Mouse (Mus musculus): ENCODE results near the gene Rmnd5b. TPM values are rescaled to one million over a fixed set of nuclear protein-coding genes. Genes with fewer than 3 reads are reported as not detected.
"Not testable (repeated sequence)": the region's sequence is repeated elsewhere in the genome, so short reads cannot be mapped to it uniquely, and the experiment has no call there.

Rmnd5b gene
- total RNA-seq (2015; ENCODE audit: low replicate concordance) (17.3 and 18.6 TPM in 2 replicates), total RNA-seq (2017; ENCODE audit: low replicate concordance) (3.6 and 3.9 TPM in 2 replicates)

DNA sequence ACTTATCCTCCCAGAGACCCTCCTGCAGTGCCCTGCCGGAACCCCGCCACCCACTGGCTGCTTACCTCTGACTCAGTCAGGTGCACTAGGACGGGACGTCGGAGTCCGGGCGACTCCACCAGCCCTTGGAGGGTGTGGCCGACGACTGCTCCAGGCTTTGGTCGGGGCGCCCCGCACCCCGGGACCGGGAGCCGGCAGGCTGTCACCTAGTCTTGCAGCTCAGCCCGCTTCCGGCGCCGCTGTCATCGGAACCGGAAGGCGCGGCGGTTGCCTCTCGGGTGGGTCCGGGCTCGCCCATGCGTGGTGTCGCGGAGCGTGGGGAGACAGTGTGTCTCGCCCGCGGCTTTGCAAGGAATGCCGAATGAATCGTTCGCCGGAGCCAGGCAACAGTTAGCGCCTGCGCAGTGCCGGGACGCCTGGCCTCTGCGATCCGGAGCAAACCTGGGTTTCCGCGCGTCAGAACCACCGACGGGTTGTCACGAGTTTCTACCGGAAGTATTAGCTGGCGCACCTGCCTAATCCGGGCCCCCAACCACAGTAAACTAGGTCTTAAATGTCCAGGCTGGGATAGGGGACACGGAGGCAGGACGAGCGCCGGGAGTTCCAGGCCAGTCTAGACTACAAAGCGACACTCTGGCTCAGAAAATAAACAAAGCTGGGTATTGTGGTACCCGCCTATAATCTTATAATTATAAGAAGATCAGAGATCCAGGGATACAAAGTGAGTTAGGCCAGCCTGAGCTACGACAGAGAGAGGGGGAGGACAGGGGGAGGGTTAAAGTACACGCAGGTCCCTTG is at the start of gene Rmnd5b:
TSS of gene Rmnd5b (minus strand) at position 372 of the 798 bp plus-strand sequence.
- peak; percentile 80 for ATAC-seq (replicated peaks; ENCODE audit: low FRiP score, poor library complexity, severe bottlenecking)

DNA sequence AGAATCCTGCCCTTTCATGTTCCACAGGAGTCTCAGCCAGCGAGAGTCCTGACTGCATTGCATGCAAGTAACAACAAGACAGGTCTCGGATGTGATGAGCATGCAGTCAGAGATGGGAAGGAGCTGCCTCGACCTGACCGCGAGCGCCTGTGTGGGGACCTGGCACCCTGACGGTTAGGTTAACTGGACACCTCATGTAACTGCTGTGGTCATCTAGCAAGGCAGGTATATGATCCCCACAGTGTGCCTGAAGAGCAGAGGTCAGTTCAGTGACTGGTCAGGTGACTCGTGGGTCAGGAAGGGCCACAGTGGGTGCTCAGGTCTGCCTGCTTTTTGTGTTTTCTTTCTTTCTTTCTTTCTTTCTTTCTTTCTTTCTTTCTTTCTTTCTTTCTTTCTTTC is 46.3 kb upstream of the Rmnd5b start:
- ATAC-seq (replicated peaks; ENCODE audit: low FRiP score, poor library complexity, severe bottlenecking), result 0 out of 2 replicates have a peak, but pooled peaks have one; percentile 23

DNA sequence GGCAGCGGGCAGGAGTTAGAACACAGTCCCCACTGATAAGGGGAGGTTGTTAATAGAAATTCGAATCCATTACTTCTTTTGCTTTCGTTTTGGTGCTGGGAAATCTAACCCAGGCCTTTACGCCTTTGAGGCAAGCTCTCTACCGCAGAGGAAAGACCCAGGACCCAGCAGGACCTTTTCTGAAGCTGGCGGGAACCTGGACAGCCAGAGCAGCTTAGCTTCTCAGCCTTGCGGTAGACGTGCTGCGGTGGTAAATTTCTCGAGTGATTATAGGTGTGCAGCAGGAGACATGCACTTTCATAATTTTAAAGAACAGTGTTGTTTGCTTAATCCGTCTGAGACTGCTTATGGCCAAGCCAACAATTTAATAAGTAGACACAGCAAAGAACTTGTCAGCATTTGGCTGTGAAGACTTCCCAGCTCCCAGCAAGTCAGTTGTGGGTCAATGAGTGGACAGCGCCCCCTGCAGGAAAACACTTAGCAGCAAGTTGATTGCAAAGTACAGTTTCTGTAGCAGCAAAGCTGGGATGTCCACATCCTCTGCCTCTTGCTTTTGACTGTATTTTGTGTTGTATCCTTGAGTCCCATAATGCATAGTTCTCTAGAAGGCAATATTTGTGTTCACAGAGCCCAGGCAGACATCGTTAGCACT is 45.8 kb upstream of the Rmnd5b start:
- peak; percentile 91 for ATAC-seq (replicated peaks; ENCODE audit: low FRiP score, poor library complexity, severe bottlenecking)

DNA sequence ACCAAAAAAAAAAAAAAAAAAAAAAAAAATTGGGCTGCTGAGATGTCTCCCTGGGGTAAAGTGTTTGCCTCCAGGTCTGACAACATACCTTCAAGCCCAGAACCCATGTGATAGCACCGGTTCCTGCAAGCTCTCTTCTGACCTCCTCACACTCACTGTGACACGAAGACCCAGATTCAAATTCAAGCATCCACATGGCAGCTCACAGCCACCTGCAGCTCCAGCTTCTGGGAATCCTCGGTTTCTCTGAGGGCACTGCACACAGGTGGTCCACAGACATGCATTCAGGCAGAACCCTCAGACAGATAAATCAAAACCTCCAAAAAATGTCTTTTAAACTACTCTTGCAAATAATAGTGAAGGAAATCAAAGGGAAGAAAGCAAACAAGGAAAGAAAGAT is 43.8 kb upstream of the Rmnd5b start:
- ATAC-seq (replicated peaks; ENCODE audit: low FRiP score, poor library complexity, severe bottlenecking), result no peak

DNA sequence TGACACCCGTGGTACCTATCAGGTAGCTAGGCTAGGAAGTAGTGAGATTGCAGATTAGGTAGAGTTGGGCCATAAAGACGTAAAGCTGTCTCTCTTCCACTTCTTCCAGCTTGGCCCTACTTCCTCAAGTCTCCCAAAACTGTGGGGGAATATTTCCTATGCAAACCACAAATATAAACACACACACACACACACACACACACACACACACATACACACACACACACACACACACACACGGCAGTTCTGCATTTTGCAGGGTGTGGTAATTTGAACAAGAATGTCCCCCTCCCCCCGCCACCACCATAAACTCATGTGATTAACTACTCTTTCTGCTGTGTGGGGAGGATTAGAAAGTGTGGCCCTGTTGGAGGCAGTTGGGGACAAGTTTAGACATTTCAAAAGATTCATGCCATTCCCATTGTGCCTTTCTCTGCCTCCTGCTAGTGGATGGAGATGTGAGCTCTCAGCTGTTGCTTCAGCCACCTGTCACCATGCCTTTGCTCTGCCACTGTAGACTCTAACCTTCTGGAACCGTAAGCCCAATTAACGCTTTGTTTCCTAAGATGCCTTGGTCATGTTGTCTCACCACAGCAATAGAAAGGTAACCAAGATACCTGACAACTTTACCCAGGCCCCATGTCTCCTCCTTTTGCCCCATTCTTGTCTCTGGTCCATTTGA is 42.2 kb upstream of the Rmnd5b start:
- ATAC-seq (replicated peaks; ENCODE audit: low FRiP score, poor library complexity, severe bottlenecking), result no peak

DNA sequence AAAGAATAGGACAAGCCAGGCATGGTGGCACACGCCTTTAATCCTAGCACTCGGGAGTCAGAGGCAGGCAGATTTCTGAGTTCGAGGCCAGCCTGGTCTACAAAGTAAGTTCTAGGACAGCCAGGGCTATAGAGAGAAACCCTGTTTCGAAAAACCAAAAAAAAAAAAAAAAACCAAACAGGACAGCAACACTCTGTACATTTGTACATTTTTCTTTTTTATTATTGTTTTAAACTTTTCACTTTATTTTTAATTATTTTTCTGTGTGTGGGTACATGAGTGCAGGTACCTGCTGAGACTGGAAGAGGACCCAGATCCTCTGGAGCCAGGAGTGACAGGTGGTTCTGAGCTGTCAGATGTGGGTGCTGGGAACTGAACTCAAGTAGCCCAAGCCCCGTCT is 39.7 kb upstream of the Rmnd5b start:
- ATAC-seq (replicated peaks; ENCODE audit: low FRiP score, poor library complexity, severe bottlenecking), result no peak

DNA sequence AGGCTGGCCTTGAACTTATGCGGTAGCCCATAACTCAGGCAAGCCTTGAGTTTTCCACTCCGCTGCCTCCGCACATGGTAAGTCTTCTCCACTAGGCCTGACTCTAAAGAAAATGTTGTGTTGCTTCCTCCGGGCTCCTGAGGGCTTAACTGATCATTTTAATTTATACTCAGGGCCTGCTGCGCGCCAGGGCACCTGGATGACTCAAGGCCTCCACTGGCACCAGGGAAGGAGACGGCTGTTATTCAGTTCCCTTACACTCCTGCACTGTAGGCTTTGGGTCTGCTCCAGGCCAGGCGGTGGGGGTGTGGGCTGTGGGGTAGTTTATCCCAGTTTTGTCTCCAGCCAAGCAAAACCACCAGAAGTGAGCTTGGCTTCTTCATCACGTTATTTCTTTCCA is 37.6 kb upstream of the Rmnd5b start:
- ATAC-seq (replicated peaks; ENCODE audit: low FRiP score, poor library complexity, severe bottlenecking), result no peak

DNA sequence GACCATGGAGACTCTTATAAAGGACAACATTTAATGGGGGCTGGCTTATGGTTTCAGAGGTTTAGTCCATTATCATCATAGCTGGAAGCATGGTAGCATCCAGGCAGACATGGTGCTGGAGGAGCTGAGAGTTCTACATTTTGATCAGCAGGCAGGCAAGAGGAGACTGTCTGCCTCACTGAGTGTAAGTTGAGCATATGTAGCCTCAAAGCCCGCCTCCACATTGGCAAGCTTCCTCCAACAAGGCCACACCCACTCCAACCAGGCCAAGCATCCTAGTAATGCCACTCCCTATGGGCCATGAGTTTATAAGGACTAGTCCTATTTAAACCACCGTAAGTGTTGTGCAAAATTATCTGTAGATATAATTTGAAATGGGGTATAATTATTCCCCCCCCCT is 35.7 kb upstream of the Rmnd5b start:
- ATAC-seq (replicated peaks; ENCODE audit: low FRiP score, poor library complexity, severe bottlenecking), result no peak; the same call in 1 of the 2 replicates

DNA sequence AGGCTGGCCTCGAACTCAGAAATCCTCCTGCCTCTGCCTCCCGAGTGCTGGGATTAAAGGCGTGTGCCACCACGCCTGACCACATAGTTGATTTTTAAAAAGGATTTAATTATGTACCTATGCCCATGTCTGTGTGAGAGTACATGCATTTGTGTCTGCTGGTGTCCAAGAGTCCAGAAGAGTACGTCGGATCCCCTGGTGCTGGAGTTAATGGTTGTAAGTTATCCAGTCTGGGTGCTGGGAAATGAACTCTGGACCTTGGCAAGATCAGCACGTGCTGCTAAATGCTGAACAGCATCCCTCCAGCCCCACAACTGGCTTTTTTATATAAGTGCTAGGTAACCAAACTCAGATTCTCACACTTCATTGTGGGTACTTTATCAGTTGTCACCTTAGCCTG is 35.1 kb upstream of the Rmnd5b start:
- ATAC-seq (replicated peaks; ENCODE audit: low FRiP score, poor library complexity, severe bottlenecking), result no peak

DNA sequence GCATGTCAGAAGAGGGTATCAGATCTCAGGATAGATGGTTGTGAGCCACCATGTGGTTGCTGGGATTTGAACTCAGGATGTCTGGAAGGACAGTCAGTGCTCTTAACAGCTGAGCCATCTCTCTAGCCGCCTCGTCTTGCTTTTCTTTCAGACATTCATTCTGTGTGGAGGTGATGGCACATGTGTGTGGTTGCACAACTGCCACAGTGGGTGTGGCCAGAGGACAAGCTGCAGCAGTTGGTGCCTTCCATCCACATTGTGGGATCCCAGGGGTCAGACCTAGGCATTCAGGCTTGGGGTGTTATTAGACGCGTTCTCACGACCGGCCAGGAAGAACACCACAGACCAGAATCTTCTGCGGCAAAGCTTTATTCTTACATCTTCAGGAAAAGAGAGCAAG is 29.1 kb upstream of the Rmnd5b start:
- not testable (repeated sequence) for ATAC-seq (replicated peaks; ENCODE audit: low FRiP score, poor library complexity, severe bottlenecking)

DNA sequence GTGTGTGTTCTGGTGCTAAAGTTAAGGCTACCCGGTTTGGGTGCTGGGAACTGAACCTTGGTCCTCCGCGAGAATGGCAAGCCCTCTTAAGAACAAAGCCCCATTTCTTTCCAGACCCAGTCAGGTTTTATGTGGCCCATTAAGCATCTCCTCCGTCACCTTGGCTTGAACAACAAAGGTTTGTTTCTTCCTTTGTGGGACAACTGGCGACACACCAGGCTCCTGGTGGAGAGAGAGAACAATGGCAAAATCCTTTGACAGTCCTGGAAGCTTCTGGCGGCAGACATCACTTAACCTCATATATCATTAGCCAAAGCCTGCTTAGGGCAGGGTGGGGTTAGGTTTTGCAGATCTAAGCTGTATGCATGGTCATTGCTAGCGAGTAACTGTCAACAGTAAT is 26.9 kb upstream of the Rmnd5b start:
- ATAC-seq (replicated peaks; ENCODE audit: low FRiP score, poor library complexity, severe bottlenecking), result no peak

DNA sequence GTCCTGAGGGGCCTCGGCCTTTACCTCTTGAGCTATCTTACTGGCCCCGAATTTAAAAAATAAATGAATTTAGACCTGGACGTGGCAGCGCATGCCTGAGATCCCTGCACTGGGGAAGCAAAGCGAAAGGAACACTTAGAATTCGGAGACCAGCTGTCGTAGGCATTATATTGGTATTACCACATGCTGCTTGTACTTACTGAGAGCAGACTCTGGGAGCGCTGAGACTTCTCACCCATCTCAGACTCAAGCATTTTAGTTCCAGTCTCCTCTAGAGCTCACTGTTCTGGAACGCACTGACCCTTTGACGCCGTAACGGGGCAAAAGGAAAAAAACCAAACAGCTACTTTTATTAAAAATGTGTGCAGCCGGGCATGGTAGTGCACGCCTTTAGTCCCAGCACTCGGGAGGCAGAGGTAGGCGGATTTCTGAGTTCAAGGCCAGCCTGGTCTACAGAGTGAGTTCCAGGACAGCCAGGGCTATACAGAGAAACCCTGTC is 26.2 kb upstream of the Rmnd5b start:
- no peak for ATAC-seq (replicated peaks; ENCODE audit: low FRiP score, poor library complexity, severe bottlenecking)

DNA sequence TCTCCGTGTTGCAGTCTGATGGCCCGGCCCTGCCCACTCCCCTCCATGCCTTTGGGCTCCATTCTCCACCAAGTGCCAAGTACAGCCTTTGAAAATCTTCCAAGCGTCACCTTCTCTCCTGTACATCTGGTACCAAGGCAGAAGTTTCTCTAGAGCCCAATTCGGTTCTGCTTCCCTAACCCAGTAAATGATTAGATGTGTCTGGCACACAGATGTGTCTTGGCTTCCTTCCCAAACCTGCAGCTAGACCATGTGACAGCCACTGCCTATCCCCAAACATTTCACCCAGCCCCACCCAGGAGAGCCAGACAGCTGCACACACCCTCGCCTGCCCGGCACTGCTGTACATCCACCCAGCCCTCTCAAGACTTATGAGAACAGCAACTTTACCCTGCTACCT is 23.0 kb upstream of the Rmnd5b start:
- peak; percentile 83 for ATAC-seq (replicated peaks; ENCODE audit: low FRiP score, poor library complexity, severe bottlenecking)

DNA sequence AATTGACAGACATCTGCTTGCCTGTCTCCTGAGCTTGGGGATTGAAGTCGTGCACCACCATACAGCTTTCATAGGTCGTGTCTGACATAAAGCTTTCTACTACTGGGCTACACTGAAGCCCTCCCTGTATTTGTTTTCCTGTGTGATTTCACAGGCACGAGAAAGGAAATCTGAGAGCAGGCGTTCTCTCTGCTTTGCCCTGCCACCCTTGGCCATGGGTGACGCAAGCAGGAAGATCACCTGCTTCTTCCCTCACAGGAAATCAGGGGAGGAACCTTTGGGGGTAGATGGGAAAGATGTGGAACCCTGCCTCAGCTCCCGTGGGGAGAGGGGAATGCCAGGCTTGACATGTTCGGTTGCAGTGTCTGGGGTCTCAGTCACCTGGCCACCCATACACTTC is 22.6 kb upstream of the Rmnd5b start:
- ATAC-seq (replicated peaks; ENCODE audit: low FRiP score, poor library complexity, severe bottlenecking), result no peak

DNA sequence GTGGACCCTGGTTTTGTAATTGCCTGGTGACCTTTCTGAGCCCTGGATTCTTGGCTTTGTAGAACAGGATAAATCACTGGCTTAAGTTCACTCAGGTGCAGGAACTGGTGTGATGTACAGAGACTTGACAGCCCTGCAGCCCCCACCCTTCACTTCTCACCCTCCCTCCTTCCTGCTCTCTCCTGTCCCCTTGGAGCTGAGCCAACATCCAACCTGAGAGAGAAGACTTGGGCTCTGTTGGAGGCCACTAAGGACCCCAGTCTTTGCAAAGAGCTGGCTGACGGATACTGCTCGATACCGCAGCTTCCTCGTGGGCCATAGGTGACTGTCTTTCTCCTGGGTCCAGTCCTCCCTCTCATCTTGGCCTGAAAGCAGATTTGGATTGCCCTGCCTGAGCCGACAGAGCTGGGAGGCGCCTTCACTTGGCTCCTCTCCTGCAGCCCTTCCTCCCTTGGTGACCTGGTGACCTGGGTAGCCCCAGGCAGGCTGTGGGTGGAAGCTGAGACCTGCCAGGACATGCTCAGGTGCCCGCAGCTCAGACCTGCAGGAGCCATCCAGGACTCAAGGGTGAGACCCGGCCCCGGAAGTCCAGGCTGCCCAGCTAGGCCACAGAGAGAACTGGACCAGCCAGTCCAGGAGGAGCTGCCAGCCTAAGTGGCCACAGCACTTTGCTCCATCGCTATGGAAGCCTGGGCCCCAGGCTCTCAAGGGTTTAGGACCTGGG is 21.3 kb upstream of the Rmnd5b start:
- ATAC-seq (replicated peaks; ENCODE audit: low FRiP score, poor library complexity, severe bottlenecking), result no peak

DNA sequence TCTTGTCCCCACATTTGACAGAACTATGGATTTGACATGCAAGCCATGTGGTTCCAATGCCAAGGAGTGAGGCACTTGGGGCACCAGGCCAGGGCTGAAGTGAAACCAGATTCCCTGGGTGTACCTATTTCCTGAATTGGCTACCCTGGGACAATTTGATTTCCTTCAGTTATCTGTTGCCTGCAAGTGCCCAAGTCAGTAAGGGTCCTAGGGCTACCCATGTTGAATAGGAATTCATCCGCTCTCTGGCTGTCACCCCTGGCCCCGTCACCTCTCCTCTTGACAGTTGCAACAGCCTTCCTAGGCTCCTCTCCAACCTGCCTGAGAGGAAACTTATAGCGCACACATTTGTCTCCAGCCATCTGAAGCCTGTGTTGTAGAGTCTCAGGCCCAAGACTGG is 19.2 kb upstream of the Rmnd5b start:
- no peak for ATAC-seq (replicated peaks; ENCODE audit: low FRiP score, poor library complexity, severe bottlenecking)

DNA sequence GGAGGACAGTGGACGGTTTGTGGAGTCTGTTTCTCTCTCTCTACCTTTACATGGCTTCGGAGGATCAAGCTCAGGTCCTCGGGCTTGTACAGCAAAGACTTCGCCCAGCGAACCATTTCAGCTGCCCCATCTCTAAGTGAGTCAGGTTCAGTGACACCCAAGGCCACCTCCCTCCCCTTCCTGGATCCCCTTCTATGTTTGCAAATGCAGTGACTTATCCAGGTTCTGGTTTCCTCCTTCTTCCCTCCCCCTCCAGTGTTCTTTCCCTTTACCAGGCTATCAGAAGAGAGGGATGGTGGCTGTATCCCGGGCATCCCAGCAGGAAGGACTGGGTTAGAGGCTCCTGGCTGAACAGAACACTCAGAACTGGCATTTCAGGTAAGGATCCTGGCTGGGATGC is 18.0 kb upstream of the Rmnd5b start:
- ATAC-seq (replicated peaks; ENCODE audit: low FRiP score, poor library complexity, severe bottlenecking), result no peak

DNA sequence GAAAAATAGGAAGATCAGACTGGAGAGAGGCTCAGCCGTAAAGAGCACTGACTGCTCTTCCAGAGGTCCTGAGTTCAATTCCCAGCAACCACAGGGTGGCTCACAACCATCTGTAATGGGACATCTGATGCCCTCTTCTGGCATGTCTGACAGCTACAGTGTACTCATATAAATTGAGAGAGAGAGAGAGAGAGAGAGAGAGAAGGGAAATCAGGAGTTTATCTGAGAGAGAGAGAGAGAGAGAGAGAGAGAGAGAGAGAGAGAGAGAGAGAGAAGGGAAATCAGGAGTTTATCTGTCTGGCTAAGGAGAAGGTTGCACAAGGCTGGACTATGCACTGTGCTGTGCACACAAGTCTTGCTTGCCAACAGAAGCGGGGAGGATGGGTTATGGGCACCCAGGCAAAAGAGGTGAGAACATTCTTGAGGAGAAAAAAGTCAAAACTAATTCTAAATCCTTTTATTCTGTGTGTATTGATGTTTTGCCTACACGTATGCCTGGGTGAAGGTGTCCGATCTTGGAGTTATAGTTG is 17.3 kb upstream of the Rmnd5b start:
- no peak for ATAC-seq (replicated peaks; ENCODE audit: low FRiP score, poor library complexity, severe bottlenecking)

DNA sequence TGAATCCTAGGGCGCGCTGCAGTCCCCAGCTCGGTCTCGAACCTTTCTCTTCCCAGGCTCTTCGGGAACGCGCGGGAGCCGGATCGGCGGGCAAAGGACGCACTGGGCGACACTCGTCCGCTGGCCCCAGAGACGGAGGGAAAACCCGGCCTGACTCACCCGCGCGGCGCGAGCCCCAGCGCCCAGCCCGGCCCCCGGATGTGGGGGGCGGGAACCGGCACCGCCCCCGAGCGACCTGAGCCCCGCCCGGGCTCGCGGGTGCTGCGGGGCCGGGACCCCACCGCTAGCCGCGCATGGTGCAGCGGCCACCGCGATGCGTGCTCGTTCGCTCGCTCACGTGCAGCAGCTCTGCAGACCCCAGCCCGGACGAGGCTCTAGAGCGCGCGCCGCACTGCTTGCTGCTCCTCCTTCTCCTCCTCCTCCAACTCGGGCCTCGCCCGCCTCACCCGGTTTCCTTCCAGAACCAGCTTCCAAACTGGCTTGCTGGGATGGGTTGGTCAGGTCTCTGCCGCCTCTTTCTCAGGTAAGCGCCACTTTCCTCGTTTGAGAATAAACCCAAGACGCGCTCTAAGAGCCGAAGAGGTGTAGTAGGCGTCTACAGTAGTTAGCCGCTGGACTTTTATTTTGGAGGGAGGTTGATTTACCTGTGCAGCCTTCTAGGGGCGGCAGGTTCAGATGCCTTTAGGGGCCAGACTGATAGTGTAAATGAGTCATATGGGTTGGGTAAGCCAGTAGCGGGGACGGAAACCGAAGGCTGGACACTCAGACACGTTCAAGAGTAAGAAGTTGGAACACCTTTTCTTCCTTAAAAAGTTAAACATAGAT is 15.2 kb upstream of the Rmnd5b start, which contains the start of the genes N4bp3 and D930048N14Rik:
TSS of gene N4bp3 (minus strand) at position 152 of the 825 bp plus-strand sequence.
TSS of gene D930048N14Rik (plus strand) at position 264 of the 825 bp plus-strand sequence.
- ATAC-seq (replicated peaks; ENCODE audit: low FRiP score, poor library complexity, severe bottlenecking), result no peak

Measured in erythroblast, adult 5-6 weeks (primary cell).